Mouse (Mus musculus) cortical plate, adult 2 months (tissue): ENCODE measurements at regions not wholly inside any gene's neighbourhood (a gene's known extent, or its start where the extent isn't known, plus 50 kb on each side); places are given as distances from the start of the nearest gene placed in this dataset.
A peak's percentile ranks its signal among the peaks of the same experiment; 100 is the strongest.
"Not testable (repeated sequence)": the region's sequence is repeated elsewhere in the genome, so short reads cannot be mapped to it uniquely, and the experiment has no call there.

Experiments
- H3K27ac ChIP-seq: fragments of 200-500 bp; 2 replicates; pipeline ENCODE4 v1.5.1; 2012; ENCODE audit warnings: low read length, control low read depth, inconsistent platforms; ENCODE audit not compliant: insufficient read depth
- H3K4me1 ChIP-seq: fragments of 200-500 bp; 2 replicates; pipeline ENCODE4 v1.6.1; 2011; ENCODE audit warnings: low read length; ENCODE audit not compliant: control insufficient read depth, insufficient read depth
- H3K4me3 ChIP-seq: fragments of 200-500 bp; 2 replicates; pipeline ENCODE4 v1.5.1; 2011; ENCODE audit warnings: mild to moderate bottlenecking, low read length, control low read depth; ENCODE audit not compliant: insufficient read depth
- CTCF ChIP-seq: fragments of 200-500 bp; IDR thresholded peaks from 2 replicates; pipeline ENCODE4 v1.5.1; 2011; ENCODE audit warnings: mild to moderate bottlenecking, control low read depth, low read length; ENCODE audit not compliant: insufficient read depth; ENCODE audit errors: extremely low read depth
- POLR2A ChIP-seq: fragments of 200-500 bp; IDR thresholded peaks from 2 replicates; pipeline ENCODE4 v1.6.1; 2011; ENCODE audit warnings: mild to moderate bottlenecking, low read length, control low read depth; ENCODE audit not compliant: insufficient read depth; ENCODE audit errors: extremely low read depth

GRCm38 (mm10) chr14:13055198-13055597, 229.4 kb upstream of the Synpr start:
- Histone ChIP-seq H3K4me3 (no peak overlapping the region), H3K4me1 (no peaks in the 10 kb centered on the region), H3K27ac (no peak overlapping the region)
- no peak for TF ChIP-seq POLR2A
- no peak for TF ChIP-seq CTCF

- not testable (repeated sequence) for H3K27ac ChIP-seq, H3K4me1 ChIP-seq, H3K4me3 ChIP-seq
These were observed 219.7 kb upstream of the Cadps start for GRCm38 (mm10) chr14:13042536-13042935.

- no peak overlapping the region for H3K4me3 ChIP-seq
- H3K4me1 ChIP-seq = peaks cover 4% of the 10 kb centered on the region; the same call in 1 of the 2 replicates
- no peak overlapping the region for H3K27ac ChIP-seq
- TF ChIP-seq CTCF = no peak
- no peak for TF ChIP-seq POLR2A
These were observed 218.9 kb upstream of the Cadps start for GRCm38 (mm10) chr14:13041741-13042140.

GRCm38 (mm10) chr14:13040176-13040575, 217.3 kb upstream of the Cadps start:
- Histone ChIP-seq H3K4me3 (no peak overlapping the region), H3K4me1 (peaks cover 4% of the 10 kb centered on the region; the same call in 1 of the 2 replicates), H3K27ac (no peak overlapping the region)
- TF ChIP-seq CTCF (no peak), POLR2A (no peak)

- Histone ChIP-seq H3K4me1 (peaks cover 4% of the 10 kb centered on the region; the same call in 1 of the 2 replicates), H3K4me3 (no peak overlapping the region), H3K27ac (peak overlapping the region; percentile 97)
- TF ChIP-seq CTCF (no peak), POLR2A (no peak)
These were observed 214.5 kb upstream of the Cadps start for GRCm38 (mm10) chr14:13037426-13037825.

GRCm38 (mm10) chr14:13029794-13030193, 206.9 kb upstream of the Cadps start:
- Histone ChIP-seq H3K4me3 (no peak overlapping the region), H3K27ac (no peak overlapping the region), H3K4me1 (no peaks in the 10 kb centered on the region)
- TF ChIP-seq POLR2A (no peak), CTCF (no peak)

- H3K4me1 ChIP-seq = no peaks in the 10 kb centered on the region
- no peak overlapping the region for H3K4me3 ChIP-seq
- TF ChIP-seq CTCF (no peak), POLR2A (no peak)
- H3K27ac ChIP-seq = no peak overlapping the region
These were observed 199.9 kb upstream of the Cadps start for GRCm38 (mm10) chr14:13022744-13023143.

- no peak overlapping the region for H3K27ac ChIP-seq
- H3K4me3 ChIP-seq = no peak overlapping the region
- no peaks in the 10 kb centered on the region for H3K4me1 ChIP-seq
- TF ChIP-seq POLR2A (no peak), CTCF (no peak)
These were observed 188.2 kb upstream of the Cadps start for GRCm38 (mm10) chr14:13011099-13011498.

- H3K27ac ChIP-seq = peak overlapping the region; percentile 38; the same call in 1 of the 2 replicates
- no peak for TF ChIP-seq POLR2A
- TF ChIP-seq CTCF = no peak
- no peak overlapping the region for H3K4me3 ChIP-seq
These were observed 178.3 kb upstream of the Cadps start for GRCm38 (mm10) chr14:13000997-13001699.

GRCm38 (mm10) chr14:12979416-12979815, 156.5 kb upstream of the Cadps start:
- TF ChIP-seq POLR2A (no peak), CTCF (no peak)
- no peak overlapping the region for H3K4me3 ChIP-seq
- no peak overlapping the region for H3K27ac ChIP-seq
- H3K4me1 ChIP-seq = no peaks in the 10 kb centered on the region

More at GRCm38 (mm10) chr14:13000997-13001699, 178.3 kb upstream of the Cadps start:
- H3K4me1 ChIP-seq = peaks cover 6% of the 10 kb centered on the region; the same call in 1 of the 2 replicates
